Mouse (Mus musculus) adrenal gland, adult (tissue): Measurements from ENCODE around the gene Olfr1260.

Experiments used
- DNase-seq, 2 experiments: peaks; one replicate each; pipeline ENCODE4 v3.0.0; 2022 to 2023; ENCODE audit warnings: low spot score in 1 of 2; ENCODE audit not compliant: inconsistent age in 2 of 2

The Olfr1260 gene

GRCm38 (mm10) chr2:89974184-89974583 is at the start of gene Olfr1260:
Gene Olfr1260 (plus strand): TSS chr2:89974340.
- no peak for DNase-seq

GRCm38 (mm10) chr2:89927009-89927408 is 47.1 kb upstream of the Olfr1260 start, which contains the start of gene Olfr1258:
Gene Olfr1258 (plus strand): TSS chr2:89927309.
- no peak for DNase-seq

- DNase-seq = no peak
Measured at GRCm38 (mm10) chr2:89948564-89948963, 25.6 kb upstream of the Olfr1260 start, which contains the start of gene Olfr1259. Gene Olfr1259 (minus strand): TSS chr2:89948664.

GRCm38 (mm10) chr2:89977709-89978108 is 3.6 kb downstream of the Olfr1260 start:
- no peak for DNase-seq

- no peak for DNase-seq
Measured at GRCm38 (mm10) chr2:89990921-89991320, 16.8 kb downstream of the Olfr1260 start, which contains the start of gene Olfr1261. Gene Olfr1261 (plus strand): TSS chr2:89991221.

- DNase-seq = no peak
Measured at GRCm38 (mm10) chr2:89999845-90000244, 25.7 kb downstream of the Olfr1260 start, which contains the start of gene Olfr1262. Gene Olfr1262 (plus strand): TSS chr2:90000145.

- no peak for DNase-seq
Measured at GRCm38 (mm10) chr2:90011831-90012230, 37.7 kb downstream of the Olfr1260 start, which contains the start of gene Olfr1263. Gene Olfr1263 (plus strand): TSS chr2:90012131.

- DNase-seq = no peak
Measured at GRCm38 (mm10) chr2:90025477-90025876, 51.3 kb downstream of the Olfr1260 start, which contains the start of gene Olfr1264. Gene Olfr1264 (minus strand): TSS chr2:90025577.
